Mouse (Mus musculus): ENCODE results near the gene Rbbp8nl.

GRCm38 (mm10) chr2:180333778-180334550 lies 44.3 kb upstream of the Rbbp8nl start:
- TF ChIP-seq POLR2A (IDR thresholded peaks at IDR 0.05; ENCODE audit: insufficient read length, low read depth) (no peak), MAX (IDR thresholded peaks at IDR 0.05; ENCODE audit: low read depth) (no peak), TCF3 (IDR thresholded peaks at IDR 0.05; ENCODE audit: insufficient read length, low read depth) (no peak), MYOG (IDR thresholded peaks at IDR 0.05; ENCODE audit: control insufficient read depth in 1 of 3, insufficient read depth in 1 of 3, insufficient read length in 2 of 3, low read depth in 2 of 3) (no peak), CEBPB (IDR thresholded peaks at IDR 0.05; ENCODE audit: insufficient read depth, poor library complexity, severe bottlenecking) (no peak), TCF12 (IDR thresholded peaks at IDR 0.05; ENCODE audit: insufficient read depth, poor library complexity, severe bottlenecking) (no peak), USF1 (IDR thresholded peaks at IDR 0.05; ENCODE audit: low read depth) (no peak), SRF (IDR thresholded peaks at IDR 0.05; ENCODE audit: control insufficient read depth, insufficient read length, low read depth) (no peak), MYOD1 (IDR thresholded peaks at IDR 0.05; ENCODE audit: control insufficient read depth in 1 of 3, insufficient read length in 2 of 3, low read depth in 2 of 3) (no peak)
